Mouse (Mus musculus): ENCODE data around the gene Aldh1l1.

- TF ChIP-seq CTCF (IDR thresholded peaks at IDR 0.05; ENCODE audit: low read depth, low read length) (no peak), POLR2A (IDR thresholded peaks at IDR 0.05; ENCODE audit: insufficient read depth, low read length) (no peak), EP300 (IDR thresholded peaks at IDR 0.05; ENCODE audit: insufficient read depth, low read depth, low read length) (no peak)
Measured at GRCm38 (mm10) chr6:90588113-90588512, 101.9 kb downstream of the Aldh1l1 start.
